Mouse (Mus musculus): ENCODE results near the gene Zfp91. TPM values are rescaled to one million over a fixed set of nuclear protein-coding genes. Genes with fewer than 3 reads are reported as not detected.

The Zfp91 gene
- polyA plus RNA-seq, 1 experiment: 35.6 TPM

DNA sequence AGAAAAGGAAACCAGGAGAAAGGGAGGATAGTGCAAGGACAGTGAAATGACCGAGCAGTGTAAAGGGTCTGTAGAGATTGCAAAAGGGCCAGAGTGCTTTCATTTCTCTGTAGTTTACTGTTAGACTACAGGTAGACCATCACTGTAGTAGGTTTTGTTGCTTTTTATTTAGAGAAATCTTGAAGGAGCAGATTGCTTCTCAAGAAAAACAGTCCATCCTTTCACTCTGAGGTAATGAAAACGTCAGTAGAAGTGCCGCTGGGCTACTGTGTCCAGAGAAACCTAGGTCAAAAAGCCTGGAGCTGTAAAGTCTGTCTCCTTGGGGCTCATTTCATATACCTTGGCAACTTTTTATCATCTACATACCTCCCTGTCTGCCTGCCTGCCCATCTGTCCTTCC is 3.2 kb upstream of the Zfp91 start:
- no peak for TF ChIP-seq GATA1 (IDR thresholded peaks at IDR 0.05; ENCODE audit: low read length)

DNA sequence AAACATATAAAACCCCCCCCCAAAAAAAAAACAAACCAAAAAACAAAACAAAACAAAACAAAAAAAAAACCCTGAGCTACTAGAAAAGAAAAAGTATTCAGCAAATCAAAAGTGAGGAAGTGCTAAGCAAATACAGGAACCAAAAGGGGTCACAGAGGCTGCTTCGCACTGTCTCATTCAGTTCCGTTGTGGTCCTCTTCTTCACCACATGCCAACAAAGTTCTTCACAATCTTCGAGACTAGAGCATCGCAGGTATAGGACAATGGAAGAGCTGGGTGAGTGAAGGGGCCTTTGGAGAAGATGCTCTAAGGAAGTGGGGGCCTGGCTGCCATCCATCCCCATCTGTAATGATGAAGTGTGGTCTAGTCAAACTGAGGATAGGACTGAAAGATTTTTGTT is 2.5 kb upstream of the Zfp91 start:
- TF ChIP-seq GATA1 (IDR thresholded peaks at IDR 0.05; ENCODE audit: low read length): no peak

DNA sequence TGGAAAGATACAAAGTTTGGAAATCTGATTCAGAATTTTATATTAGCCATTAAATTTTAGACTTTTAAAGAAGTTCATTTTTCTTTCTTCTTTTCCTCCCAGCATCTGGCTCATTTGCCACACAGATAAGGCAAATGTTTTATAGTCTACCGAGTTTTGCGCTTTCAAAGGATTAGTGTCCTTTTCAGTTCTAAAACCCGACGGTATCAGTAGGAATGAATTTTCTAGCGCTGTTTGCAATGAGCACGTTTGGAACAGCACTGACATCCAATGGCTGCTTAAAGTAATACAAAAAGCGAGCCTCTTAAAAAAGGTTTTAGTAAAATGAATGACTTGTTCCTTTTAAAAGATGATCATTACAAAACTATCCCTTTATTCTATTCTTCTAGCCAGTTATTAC is 1.1 kb upstream of the Zfp91 start:
- no peak for TF ChIP-seq GATA1 (IDR thresholded peaks at IDR 0.05; ENCODE audit: low read length)

DNA sequence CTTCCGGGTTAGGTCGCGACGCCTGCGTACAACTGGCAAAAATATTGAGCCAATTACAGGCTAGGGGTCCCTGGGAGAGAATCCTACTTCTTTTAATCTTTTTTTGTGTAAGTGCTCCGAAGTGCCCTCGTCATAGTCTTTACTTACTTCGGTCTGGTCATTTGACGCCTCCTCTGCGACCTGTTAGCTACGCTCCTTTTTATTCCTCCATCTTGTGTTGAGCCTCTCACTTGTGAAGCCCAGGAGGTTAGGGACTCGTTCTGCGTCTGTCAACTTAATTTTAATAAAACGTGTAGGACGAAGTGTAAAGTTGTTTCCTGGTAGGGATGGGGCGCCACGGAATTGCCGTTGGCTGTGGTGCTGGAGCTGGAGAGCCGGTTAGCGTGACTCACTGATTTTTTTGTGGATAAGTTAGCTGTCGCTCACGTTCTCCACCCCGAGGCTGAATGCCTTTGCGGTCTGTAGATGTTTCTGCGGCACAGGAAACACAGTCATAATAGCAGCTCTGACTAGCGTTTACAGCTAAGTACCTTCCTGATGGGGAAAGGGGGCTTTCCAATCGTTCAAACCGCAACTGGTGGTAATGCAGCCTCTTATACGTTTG is 504 bp upstream of the Zfp91 start:
- no peak for TF ChIP-seq GATA1 (IDR thresholded peaks at IDR 0.05; ENCODE audit: low read length)

DNA sequence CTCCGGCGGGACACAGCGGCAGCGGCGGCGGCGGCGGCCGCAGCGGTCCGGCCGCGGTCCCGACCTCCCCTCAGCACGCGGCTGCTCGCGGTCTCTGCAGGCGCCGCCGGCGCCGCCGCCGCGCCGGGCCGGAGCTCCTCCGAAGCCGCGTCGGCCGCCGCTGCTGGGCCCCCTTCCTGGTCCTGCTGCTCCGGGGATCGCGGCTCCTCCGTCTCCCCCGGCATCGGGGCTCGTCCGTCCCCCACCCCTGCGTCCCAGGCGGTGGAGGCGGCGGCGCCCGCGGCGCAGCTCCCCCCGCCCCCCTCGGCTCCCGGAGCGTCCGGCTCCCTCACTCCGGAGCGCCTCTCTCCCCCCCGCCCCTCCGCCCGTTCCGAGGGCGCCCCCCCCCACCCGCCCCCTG is 816 bp downstream of the Zfp91 start:
- no peak for TF ChIP-seq GATA1 (IDR thresholded peaks at IDR 0.05; ENCODE audit: low read length)

DNA sequence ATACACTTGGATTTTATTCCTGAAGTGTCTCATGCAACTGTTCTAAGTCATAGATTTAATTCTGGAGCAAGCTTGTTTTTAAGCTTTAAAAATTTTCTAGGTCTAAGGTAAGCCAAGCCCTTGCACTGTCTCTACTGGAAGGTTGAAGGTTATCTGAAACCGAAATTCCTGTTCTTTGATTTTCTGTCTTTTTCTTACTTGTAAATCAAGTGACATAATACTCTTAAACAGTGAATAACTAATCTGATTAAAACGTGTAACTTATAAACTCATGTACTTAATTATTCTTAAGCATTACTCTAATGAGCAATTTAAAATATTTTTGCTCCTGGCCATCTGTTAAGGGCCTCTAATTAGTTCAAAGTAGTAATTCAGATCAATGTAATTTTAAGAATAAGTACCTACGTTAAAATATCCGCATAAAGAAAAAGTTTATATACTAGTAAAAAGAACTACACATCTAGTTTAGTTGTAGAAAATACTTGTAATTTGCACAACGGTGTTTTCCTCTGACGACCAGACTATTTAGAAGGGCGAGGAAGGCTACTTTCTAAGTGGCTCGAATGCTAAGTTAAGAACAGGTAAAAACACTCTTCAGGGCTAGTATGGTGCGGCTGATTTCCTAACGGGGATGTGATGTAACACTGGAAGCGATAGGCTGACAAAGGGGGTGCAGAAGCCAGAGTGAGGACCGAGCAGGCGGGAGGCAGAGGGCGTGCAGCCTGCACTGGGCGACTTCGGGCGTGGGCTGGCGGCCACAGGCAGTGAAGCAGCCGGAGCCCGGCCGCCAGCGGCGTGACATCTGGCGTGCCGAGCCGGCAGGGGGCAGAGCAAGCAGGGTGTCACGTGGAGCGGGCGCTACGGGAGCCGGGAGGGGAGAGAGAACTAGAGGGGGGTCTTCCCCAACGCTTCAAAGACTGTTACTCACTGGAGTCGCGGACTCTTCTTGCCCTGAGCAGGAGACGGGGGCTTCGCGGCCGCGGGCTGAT is 1.6 kb downstream of the Zfp91 start:
- TF ChIP-seq GATA1 (IDR thresholded peaks at IDR 0.05; ENCODE audit: low read length): no peak

DNA sequence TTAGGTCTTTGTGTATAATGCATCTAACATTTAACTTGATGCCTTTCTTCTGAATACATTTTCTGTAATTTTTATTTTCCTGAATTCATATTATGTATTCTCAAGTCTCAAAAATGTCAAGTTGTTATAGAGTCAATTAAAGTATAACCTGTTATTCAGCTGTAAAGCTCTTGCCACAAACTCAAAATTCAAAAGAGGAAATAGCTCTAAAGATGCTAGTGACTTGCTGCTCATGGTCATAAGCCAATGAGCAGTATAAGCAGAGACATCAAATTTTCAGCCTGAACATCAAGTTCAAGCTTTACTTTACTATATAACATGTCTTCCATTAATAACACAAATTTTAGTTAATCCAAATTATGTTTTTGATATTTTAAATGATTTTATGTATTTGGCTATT is 3.6 kb downstream of the Zfp91 start:
- no peak for TF ChIP-seq GATA1 (IDR thresholded peaks at IDR 0.05; ENCODE audit: low read length)

DNA sequence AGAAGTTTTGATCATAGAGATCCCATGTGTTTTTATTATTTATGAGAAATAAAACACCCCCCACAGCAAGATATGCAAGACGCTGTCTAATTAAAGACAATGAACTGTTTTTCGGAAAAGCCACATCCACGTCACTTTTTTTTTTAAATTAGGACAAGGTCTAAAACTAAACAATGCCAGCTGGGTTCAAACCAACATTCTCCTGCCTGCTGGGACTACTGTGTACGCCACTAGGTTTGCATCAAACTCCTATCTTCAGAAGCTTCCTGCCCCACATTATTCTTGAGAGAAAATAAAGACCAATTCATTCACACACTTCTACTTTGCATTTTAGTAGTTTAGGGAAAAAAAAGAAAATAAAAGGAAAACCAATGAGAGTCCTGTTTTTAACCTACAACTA is 8.2 kb downstream of the Zfp91 start:
- no peak for TF ChIP-seq GATA1 (IDR thresholded peaks at IDR 0.05; ENCODE audit: low read length)

DNA sequence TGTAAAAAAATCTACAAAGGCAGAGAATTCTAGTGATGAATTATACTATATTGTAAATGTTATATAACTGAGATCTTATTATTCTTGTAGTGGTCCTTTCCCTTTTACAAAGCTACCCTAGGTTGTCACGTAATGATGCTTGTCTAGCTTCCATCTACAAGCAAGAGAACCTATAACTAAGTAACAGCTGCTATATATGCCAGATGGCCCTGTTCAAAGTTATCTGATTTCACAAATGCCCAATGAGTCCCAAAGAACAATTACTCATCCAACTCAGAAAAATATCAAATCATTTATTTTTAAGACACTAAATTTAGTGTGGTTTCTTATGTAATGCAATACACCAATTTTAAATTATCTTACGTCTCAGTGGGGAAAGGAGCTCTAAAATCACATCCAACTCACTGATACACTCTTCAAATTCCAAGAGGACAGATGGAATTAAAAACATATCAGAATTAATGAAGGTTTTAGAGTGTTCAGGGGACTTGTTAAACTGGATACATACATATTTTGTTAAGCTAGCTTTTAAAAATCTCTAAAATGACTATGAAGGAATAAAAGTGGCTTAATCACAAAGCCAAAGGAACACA is 9.0 kb downstream of the Zfp91 start:
- no peak for TF ChIP-seq GATA1 (IDR thresholded peaks at IDR 0.05; ENCODE audit: low read length)

DNA sequence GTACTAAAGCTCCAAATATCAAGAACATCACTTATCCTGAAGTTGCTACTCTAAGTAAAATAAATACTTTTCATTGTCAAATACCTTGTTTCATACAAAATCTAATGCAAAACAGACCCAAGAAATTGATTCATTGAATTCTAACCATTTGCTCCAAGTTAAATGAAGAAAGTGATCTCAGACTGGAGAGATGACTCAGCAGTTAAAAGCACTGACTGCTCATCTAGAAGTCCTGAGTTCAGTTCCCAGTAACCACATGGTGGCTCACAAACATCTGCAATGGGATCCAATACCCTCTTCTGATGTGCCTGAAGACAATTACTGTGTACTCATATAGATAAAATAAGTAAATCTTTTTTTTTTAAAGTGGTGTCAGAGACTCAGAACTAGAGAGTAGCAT is 15.5 kb downstream of the Zfp91 start:
- no peak for TF ChIP-seq GATA1 (IDR thresholded peaks at IDR 0.05; ENCODE audit: low read length)

DNA sequence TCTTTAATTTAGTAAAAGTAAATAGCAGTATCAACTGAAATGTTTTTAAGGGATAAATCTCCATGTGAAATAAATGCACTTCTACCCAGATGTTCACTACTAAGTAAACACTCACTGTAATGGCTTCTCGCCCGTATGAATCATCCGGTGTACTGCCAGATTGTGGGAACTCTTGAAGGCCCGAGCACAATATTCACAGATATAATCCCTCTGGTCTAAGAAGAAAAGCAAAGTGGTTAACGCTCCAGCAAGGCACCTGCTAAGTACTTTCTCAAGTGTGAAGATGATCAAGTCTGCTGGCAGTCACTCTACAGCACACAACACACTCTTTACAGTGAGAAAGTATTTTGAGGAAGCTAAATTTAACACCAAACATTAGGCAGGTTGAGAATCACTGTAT is 25.0 kb downstream of the Zfp91 start:
- TF ChIP-seq GATA1 (IDR thresholded peaks at IDR 0.05; ENCODE audit: low read length): no peak

DNA sequence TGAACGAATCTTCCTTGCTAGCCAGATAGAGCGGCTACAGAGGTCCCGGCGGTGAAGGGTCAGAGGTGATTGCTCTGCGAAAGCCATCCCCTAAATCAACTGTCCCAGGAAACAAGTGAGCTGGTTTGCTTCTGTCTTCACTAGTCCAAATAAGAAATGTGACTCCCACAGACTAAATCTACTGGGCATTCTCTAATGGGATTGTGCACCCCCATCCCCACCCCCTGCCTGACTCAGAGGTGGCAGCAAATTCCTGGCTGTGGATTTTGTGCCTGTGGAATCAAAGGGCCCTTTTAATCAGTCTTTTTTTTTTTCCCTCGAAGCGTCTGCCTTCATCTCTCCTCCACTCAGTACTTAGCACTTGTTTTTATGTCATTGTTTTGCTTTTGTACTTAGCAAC is 30.6 kb downstream of the Zfp91 start, which contains the start of gene Cntf:
Gene Cntf (minus strand): TSS at position 325 of the 400 bp plus-strand sequence.
- no peak for TF ChIP-seq GATA1 (IDR thresholded peaks at IDR 0.05; ENCODE audit: low read length)

DNA sequence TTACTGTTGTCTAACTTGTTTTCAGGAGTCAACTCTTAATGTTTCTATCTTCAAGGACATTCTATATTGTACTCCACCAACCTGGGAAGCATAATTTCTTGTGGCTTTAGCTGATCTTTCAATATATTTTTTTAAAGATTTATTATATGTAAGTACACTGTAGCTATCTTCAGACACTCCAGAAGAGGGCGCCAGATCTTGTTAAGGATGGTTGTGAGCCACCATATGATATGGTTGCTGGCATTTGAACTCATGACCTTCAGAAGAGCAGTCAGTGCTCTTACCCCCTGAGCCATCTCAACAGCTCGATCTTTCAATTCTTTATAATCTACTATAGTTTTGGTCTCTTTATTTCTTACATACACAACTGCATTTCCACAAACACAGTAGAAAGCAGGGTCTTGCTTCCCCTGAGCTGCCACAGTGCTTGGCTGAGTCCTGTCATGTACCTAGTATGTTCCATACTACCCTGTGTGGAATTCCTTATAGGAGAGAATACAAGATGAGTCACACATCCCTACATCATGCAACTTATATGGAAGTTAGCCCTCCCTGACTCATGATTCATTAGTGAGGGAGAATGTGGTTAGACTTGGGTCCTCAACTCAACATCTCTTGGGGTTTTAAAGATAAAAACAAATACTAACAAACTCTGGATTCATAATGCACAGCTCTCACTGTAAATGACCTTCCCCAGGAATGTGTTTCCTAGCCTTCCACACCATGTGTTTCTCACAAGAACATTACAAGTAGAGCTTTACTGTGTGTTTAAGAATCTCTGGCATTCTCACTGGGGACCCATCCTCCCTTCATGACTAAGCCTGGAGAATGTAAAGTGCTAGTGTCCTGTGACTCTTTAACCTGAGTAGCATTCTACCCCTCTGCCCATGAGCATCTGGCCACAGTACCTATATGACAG is 33.5 kb downstream of the Zfp91 start:
- no peak for TF ChIP-seq GATA1 (IDR thresholded peaks at IDR 0.05; ENCODE audit: low read length)

DNA sequence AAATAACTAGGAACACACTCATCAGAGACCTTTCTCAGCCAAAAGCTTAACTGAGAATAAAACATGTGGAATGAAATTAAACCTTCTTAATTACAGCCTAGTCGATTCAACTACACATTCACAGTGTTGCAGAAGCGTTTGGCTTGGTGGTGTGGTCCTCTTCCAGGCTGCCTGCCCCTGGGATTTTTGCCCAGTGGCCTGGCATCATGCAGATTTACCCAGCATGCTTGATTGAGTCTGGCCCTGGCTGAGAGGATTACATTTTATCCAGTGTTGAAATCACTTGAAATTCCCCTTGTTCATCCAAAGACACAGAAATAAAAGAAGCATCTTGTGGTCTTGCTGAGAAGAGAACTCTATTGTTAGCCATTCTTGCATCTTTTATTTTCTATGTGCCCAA is 36.3 kb downstream of the Zfp91 start:
- no peak for TF ChIP-seq GATA1 (IDR thresholded peaks at IDR 0.05; ENCODE audit: low read length)

DNA sequence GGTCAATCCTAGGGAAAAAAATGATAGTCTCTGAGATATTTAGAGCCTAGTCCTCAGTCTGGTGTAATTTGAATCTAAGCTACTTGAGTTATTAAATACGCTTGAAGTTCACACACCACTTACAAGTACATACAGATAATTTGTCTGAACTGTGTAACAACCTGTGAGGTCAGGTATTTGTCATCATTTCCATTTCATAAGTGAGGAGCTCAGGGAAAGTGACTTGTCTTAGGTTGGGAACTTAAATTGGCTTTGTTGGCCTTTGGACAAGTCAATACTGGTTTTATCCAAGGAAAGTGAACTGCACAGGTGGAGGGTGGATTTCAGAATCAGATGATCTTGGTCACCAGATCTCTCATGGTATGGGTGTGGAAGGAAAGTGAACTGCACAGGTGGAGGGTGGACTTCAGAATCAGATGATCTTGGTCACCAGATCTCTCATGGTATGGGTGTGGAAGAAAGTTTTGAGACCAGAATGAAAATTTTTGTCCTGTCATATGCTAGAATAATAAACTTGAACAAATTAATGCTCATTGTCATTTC is 36.9 kb downstream of the Zfp91 start:
- no peak for TF ChIP-seq GATA1 (IDR thresholded peaks at IDR 0.05; ENCODE audit: low read length)
